ENCODE assay signal across 10 mouse cellular contexts in genomic region chr10:40524991-40525390, GRCm38 (mm10). TPM values are rescaled to one million over a fixed set of nuclear protein-coding genes. Genes with fewer than 3 reads are reported as not detected.
DNase-seq lines count a peak whose midpoint lies in the region; ATAC-seq lines count a peak whose summit lies in the region.
"Had no signal": no experiment of that assay in that cellular context is flagged by ENCODE, and none has a peak within 500 bp of the region (broad histone marks: within the 10 kb centered on the region; RNA-seq: fewer than 3 reads in every experiment).

No protein-coding gene starts in this region.

- H3K4me3 ChIP-seq in hindbrain, embryonic 11.5 days (ENCODE audit: low read depth, low read length): no peak overlapping the region
- no peak overlapping the region for H3K4me3 ChIP-seq in hindbrain, embryonic 12.5 days
- H3K4me3 ChIP-seq in neural tube, embryonic 11.5 days (ENCODE audit: low read depth, low read length): no peak overlapping the region
- H3K4me3 ChIP-seq: embryonic facial prominence, embryonic 15.5 days had no signal

- no peak overlapping the region for H3K4me2 ChIP-seq in hindbrain, embryonic 11.5 days (replicated peaks; ENCODE audit: low read depth, low read length)
- H3K4me2 ChIP-seq in hindbrain, embryonic 12.5 days (replicated peaks): no peak overlapping the region
- H3K4me2 ChIP-seq in neural tube, embryonic 11.5 days (ENCODE audit: low read depth): no peak overlapping the region
- H3K4me2 ChIP-seq: embryonic facial prominence, embryonic 15.5 days had no signal

- H3K36me3 ChIP-seq in hindbrain, embryonic 11.5 days (ENCODE audit: control insufficient read depth, insufficient read depth, low read length): no peaks in the 10 kb centered on the region
- no peaks in the 10 kb centered on the region for H3K36me3 ChIP-seq in hindbrain, embryonic 12.5 days
- H3K36me3 ChIP-seq in neural tube, embryonic 11.5 days (ENCODE audit: control insufficient read depth, insufficient read depth, low read length): no peaks in the 10 kb centered on the region
- H3K36me3 ChIP-seq: embryonic facial prominence, embryonic 15.5 days had no signal

- H3K9me3 ChIP-seq in hindbrain, embryonic 11.5 days (ENCODE audit: control insufficient read depth, low read length): no peaks in the 10 kb centered on the region
- H3K9me3 ChIP-seq in hindbrain, embryonic 12.5 days (replicated peaks): no peaks in the 10 kb centered on the region
- H3K9me3 ChIP-seq in neural tube, embryonic 11.5 days (ENCODE audit: control insufficient read depth, low read length): no peaks in the 10 kb centered on the region
- H3K9me3 ChIP-seq: embryonic facial prominence, embryonic 15.5 days had no signal

- DNase-seq in hindbrain, embryonic 11.5 days (ENCODE audit: low spot score): peak; percentile 83
- peak; percentile 91 for DNase-seq in 3T3-L1 (ENCODE audit: low read depth, low spot score)
- peak; percentile 50 for DNase-seq in ES-CJ7 (ENCODE audit: low read depth, low spot score)
- DNase-seq in cerebellum, postnatal 25 days: peak; percentile 30 to 71
- DNase-seq in kidney, postnatal 14 days: peak; percentile 72
- peak; percentile 51 for DNase-seq in neural tube, embryonic 11.5 days (ENCODE audit: low spot score)
- DNase-seq in urinary bladder, adult 2 months (ENCODE audit: low spot score): no peak

- no peak for ATAC-seq in hindbrain, embryonic 11.5 days (ENCODE audit: low FRiP score)
- no peak for ATAC-seq in hindbrain, embryonic 12.5 days (ENCODE audit: low FRiP score)
- no peak for ATAC-seq in neural tube, embryonic 11.5 days (ENCODE audit: insufficient read depth, low FRiP score, low TSS enrichment)

- H3K27ac ChIP-seq in hindbrain, embryonic 11.5 days (ENCODE audit: low read depth, low read length): no peak overlapping the region
- H3K27ac ChIP-seq in hindbrain, embryonic 12.5 days: no peak overlapping the region
- H3K27ac ChIP-seq in neural tube, embryonic 11.5 days (ENCODE audit: low read depth, low read length): no peak overlapping the region
- H3K27ac ChIP-seq: embryonic facial prominence, embryonic 15.5 days had no signal

- 28% methylated on average over 10 of the region's 10 CpGs for WGBS in hindbrain, embryonic 11.5 days
- 29% methylated on average over 10 of the region's 10 CpGs for WGBS in hindbrain, embryonic 12.5 days
- WGBS in neural tube, embryonic 11.5 days: 31% methylated on average over 10 of the region's 10 CpGs

- no peaks in the 10 kb centered on the region; the same call in 1 of the 2 replicates for H3K4me1 ChIP-seq in hindbrain, embryonic 11.5 days (replicated peaks; ENCODE audit: control insufficient read depth, insufficient read depth, low read length)
- peaks cover 16% of the 10 kb centered on the region for H3K4me1 ChIP-seq in hindbrain, embryonic 12.5 days
- peaks cover 7% of the 10 kb centered on the region for H3K4me1 ChIP-seq in neural tube, embryonic 11.5 days (ENCODE audit: control insufficient read depth, insufficient read depth, low read length)

- no peak overlapping the region for H3K9ac ChIP-seq in hindbrain, embryonic 11.5 days (ENCODE audit: low read depth, low read length)
- no peak overlapping the region for H3K9ac ChIP-seq in hindbrain, embryonic 12.5 days
- no peak overlapping the region for H3K9ac ChIP-seq in neural tube, embryonic 11.5 days (ENCODE audit: low read length)
- H3K9ac ChIP-seq: embryonic facial prominence, embryonic 15.5 days had no signal

- H3K27me3 ChIP-seq in hindbrain, embryonic 11.5 days (ENCODE audit: control insufficient read depth, insufficient read depth, low read length): no peaks in the 10 kb centered on the region
- H3K27me3 ChIP-seq in hindbrain, embryonic 12.5 days: no peaks in the 10 kb centered on the region
- H3K27me3 ChIP-seq in neural tube, embryonic 11.5 days (ENCODE audit: control insufficient read depth, insufficient read depth, low read length): no peaks in the 10 kb centered on the region
- H3K27me3 ChIP-seq: embryonic facial prominence, embryonic 15.5 days had no signal

RNA-seq across cellular contexts. Expression of gene Slc22a16, which starts 45.1 kb away (rescaled TPM):
- not detected in 2 replicates for polyA plus RNA-seq in hindbrain, embryonic 11.5 days (2014; fragmentation: Nextera tagmentation; extraction: Ambion mirVana)
- polyA plus RNA-seq in hindbrain, embryonic 12.5 days (2016; fragmentation: Nextera tagmentation; extraction: Ambion mirVana): not detected in 2 replicates
- not detected in 2 replicates for polyA plus RNA-seq in neural tube, embryonic 11.5 days (2014; fragmentation: Nextera tagmentation; extraction: Ambion mirVana)
- polyA plus RNA-seq in urinary bladder, adult 2 months (2012; rRNA removed): not detected in 2 replicates
- polyA plus RNA-seq: embryonic facial prominence, embryonic 15.5 days; liver, embryonic 16.5 days had no signal
